Mouse (Mus musculus): ENCODE results near the gene Dnmt3a. TPM values are rescaled to one million over a fixed set of nuclear protein-coding genes. Genes with fewer than 3 reads are reported as not detected.
A peak's percentile ranks its signal among the peaks of the same experiment; 100 is the strongest.

The Dnmt3a gene
- total and polyA plus RNA-seq, 3 experiments = 15.9 to 34.4 TPM; not detected in 1

GRCm38 (mm10) chr12:3834373-3835314, 28.8 kb downstream of the Dnmt3a start (continued):
- TF ChIP-seq GATA1 (IDR thresholded peaks at IDR 0.05; ENCODE audit: low read depth, low read length) (0 out of 2 replicates have a peak, but pooled peaks have one; percentile 6), RAD21 (IDR thresholded peaks at IDR 0.05; ENCODE audit: low read depth, low read length) (no peak), JUND (IDR thresholded peaks at IDR 0.05; ENCODE audit: low read depth, low read length) (no peak), MAX (IDR thresholded peaks at IDR 0.05; ENCODE audit: low read length) (peak; percentile 26; the same call in 1 of the 2 replicates), ZC3H11A (IDR thresholded peaks at IDR 0.05; ENCODE audit: low read depth, low read length) (no peak), KAT2A (conservative IDR thresholded peaks at IDR 0.05; ENCODE audit: low read depth, low read length) (no peak), POLR2AphosphoS5 (IDR thresholded peaks at IDR 0.05; ENCODE audit: borderline replicate concordance, low read depth, low read length) (no peak), SIN3A (IDR thresholded peaks at IDR 0.05; ENCODE audit: low read length) (0 out of 2 replicates have a peak, but pooled peaks have one; percentile 35), POLR2AphosphoS2 (IDR thresholded peaks at IDR 0.05; ENCODE audit: low read length) (no peak), POLR2A (IDR thresholded peaks at IDR 0.05; ENCODE audit: control insufficient read depth in 1 of 2, insufficient read depth in 1 of 2, low read depth in 1 of 2, low read length in 2 of 2, poor library complexity in 1 of 2) (peak in 1 of 2 experiments; percentile 50; a peak in 1 of 4 replicates), TCF12 (IDR thresholded peaks at IDR 0.05; ENCODE audit: low read depth, low read length) (peak; percentile 54; the same call in 1 of the 2 replicates), ELF1 (IDR thresholded peaks at IDR 0.05; ENCODE audit: low read depth, low read length) (peak; percentile 39; the same call in 1 of the 2 replicates), TBP (IDR thresholded peaks at IDR 0.05; ENCODE audit: low read depth, low read length) (0 out of 2 replicates have a peak, but pooled peaks have one; percentile 28)

GRCm38 (mm10) chr12:3835576-3835975, 29.8 kb downstream of the Dnmt3a start:
- Histone ChIP-seq H3K27me3 (ENCODE audit: control insufficient read depth in 1 of 2, insufficient read depth in 2 of 2, low read length in 2 of 2) (no peaks in the 10 kb centered on the region), H3K4me1 (ENCODE audit: control insufficient read depth in 1 of 2, insufficient read depth in 2 of 2, low read length in 2 of 2) (peaks cover 11 to 33% of the 10 kb centered on the region in 2 experiments), H3K36me3 (ENCODE audit: control insufficient read depth in 1 of 2, insufficient read depth in 2 of 2, low read length in 2 of 2) (peaks cover 0 to 16% of the 10 kb centered on the region in 2 experiments; a peak in 3 of 4 replicates), H3K9me3 (replicated peaks; ENCODE audit: insufficient read depth, low read length) (no peaks in the 10 kb centered on the region), H3K27ac (ENCODE audit: control insufficient read depth, low read depth, low read length) (no peak overlapping the region), H3K4me3 (ENCODE audit: control insufficient read depth in 1 of 2, insufficient read depth in 1 of 2, low read depth in 2 of 2, low read length in 2 of 2) (no peak overlapping the region), H3K79me2 (ENCODE audit: control insufficient read depth, insufficient read depth, low read length, poor library complexity) (no peaks in the 10 kb centered on the region), H3K9ac (ENCODE audit: control insufficient read depth, low read depth, low read length, poor library complexity, severe bottlenecking) (no peak overlapping the region)
- DNase-seq (ENCODE audit: low read depth, low spot score) = peak; percentile 55
- no peak for TF ChIP-seq EP300 (IDR thresholded peaks at IDR 0.05; ENCODE audit: low read depth in 1 of 2, low read length in 2 of 2)
- TF ChIP-seq NELFE (IDR thresholded peaks at IDR 0.05; ENCODE audit: low read depth, low read length) = no peak
- peak; percentile 72; the same call in 1 of the 2 replicates for TF ChIP-seq MYC (IDR thresholded peaks at IDR 0.05; ENCODE audit: low read depth, low read length)
- TF ChIP-seq BHLHE40 (IDR thresholded peaks at IDR 0.05; ENCODE audit: borderline replicate concordance, low read depth, low read length) = peak; percentile 57; the same call in 1 of the 2 replicates
- TF ChIP-seq SIN3A (IDR thresholded peaks at IDR 0.05; ENCODE audit: low read length) = peak; percentile 32; the same call in 1 of the 2 replicates
- peak; percentile 89 for TF ChIP-seq MAX (IDR thresholded peaks at IDR 0.05; ENCODE audit: low read length)
- TF ChIP-seq USF1 (IDR thresholded peaks at IDR 0.05; ENCODE audit: low read depth, low read length) = peak; percentile 36; the same call in 1 of the 2 replicates
- no peak for TF ChIP-seq HCFC1 (IDR thresholded peaks at IDR 0.05; ENCODE audit: low read depth, low read length)
- TF ChIP-seq ETS1 (IDR thresholded peaks at IDR 0.05; ENCODE audit: low read depth, low read length) = peak; percentile 81
- TF ChIP-seq MXI1 (IDR thresholded peaks at IDR 0.05; ENCODE audit: low read depth, low read length) = peak; percentile 59; the same call in 1 of the 2 replicates
- no peak for TF ChIP-seq CHD1 (IDR thresholded peaks at IDR 0.05; ENCODE audit: low read depth, low read length)

Measured in MEL (cell line).